Mouse (Mus musculus) kidney, embryonic 15.5 days (tissue): Measurements from ENCODE around the gene Auh. TPM values are rescaled to one million over a fixed set of nuclear protein-coding genes. Genes with fewer than 3 reads are reported as not detected.

Experiments
- ATAC-seq: fragments of 200-750 bp; cut with Nextera tagmentation; replicated peaks from 2 replicates; pipeline ENCODE4 v1.8.0; 2017; ENCODE audit warnings: moderate TSS enrichment; ENCODE audit not compliant: low FRiP score
- H3K27ac ChIP-seq: fragments of 300-500 bp; sonication (generic); 2 replicates; pipeline ENCODE4 v1.5.1; 2015; ENCODE audit warnings: mild to moderate bottlenecking, inconsistent platforms
- H3K27me3 ChIP-seq: fragments of 300-500 bp; sonication (generic); 2 replicates; pipeline ENCODE4 v1.6.1; 2015; ENCODE audit warnings: inconsistent platforms
- H3K36me3 ChIP-seq: fragments of 300-500 bp; sonication (generic); 2 replicates; pipeline ENCODE4 v1.6.1; 2015; ENCODE audit warnings: inconsistent platforms
- H3K4me1 ChIP-seq: fragments of 300-500 bp; sonication (generic); 2 replicates; pipeline ENCODE4 v1.6.1; 2015; ENCODE audit warnings: inconsistent platforms
- H3K4me2 ChIP-seq: fragments of 300-500 bp; sonication (generic); 2 replicates; pipeline ENCODE4 v1.6.1; 2015; ENCODE audit warnings: moderate library complexity, mild to moderate bottlenecking, inconsistent platforms
- H3K4me3 ChIP-seq: fragments of 300-500 bp; sonication (generic); replicated peaks from 2 replicates; pipeline ENCODE4 v1.5.1; 2015; ENCODE audit warnings: mild to moderate bottlenecking, inconsistent platforms
- H3K9ac ChIP-seq: fragments of 300-500 bp; sonication (generic); 2 replicates; pipeline ENCODE4 v1.6.1; 2015; ENCODE audit warnings: mild to moderate bottlenecking, inconsistent platforms
- H3K9me3 ChIP-seq: fragments of 300-500 bp; sonication (generic); replicated peaks from 2 replicates; pipeline ENCODE4 v1.6.1; 2016; ENCODE audit warnings: inconsistent platforms
- WGBS: fragments of 180-500 bp; shearing (Covaris S2); methylation state at CpG from one replicate; pipeline ENCODE4 v1.1.7; 2015; ENCODE audit warnings: mixed read lengths; 5-methylcytosine and 5-hydroxymethylcytosine counted together
- polyA plus RNA-seq: library from polyadenylated mRNA; unstranded; fragments of >200 nt; fragmentation: Nextera tagmentation; extraction: Ambion mirVana; gene quantifications from 2 replicates; pipeline ENCODE4 v1.2.1, GENCODE M21; 2015

Auh gene
- polyA plus RNA-seq, 1 experiment from 2014 or later, result 57.0 TPM

DNA sequence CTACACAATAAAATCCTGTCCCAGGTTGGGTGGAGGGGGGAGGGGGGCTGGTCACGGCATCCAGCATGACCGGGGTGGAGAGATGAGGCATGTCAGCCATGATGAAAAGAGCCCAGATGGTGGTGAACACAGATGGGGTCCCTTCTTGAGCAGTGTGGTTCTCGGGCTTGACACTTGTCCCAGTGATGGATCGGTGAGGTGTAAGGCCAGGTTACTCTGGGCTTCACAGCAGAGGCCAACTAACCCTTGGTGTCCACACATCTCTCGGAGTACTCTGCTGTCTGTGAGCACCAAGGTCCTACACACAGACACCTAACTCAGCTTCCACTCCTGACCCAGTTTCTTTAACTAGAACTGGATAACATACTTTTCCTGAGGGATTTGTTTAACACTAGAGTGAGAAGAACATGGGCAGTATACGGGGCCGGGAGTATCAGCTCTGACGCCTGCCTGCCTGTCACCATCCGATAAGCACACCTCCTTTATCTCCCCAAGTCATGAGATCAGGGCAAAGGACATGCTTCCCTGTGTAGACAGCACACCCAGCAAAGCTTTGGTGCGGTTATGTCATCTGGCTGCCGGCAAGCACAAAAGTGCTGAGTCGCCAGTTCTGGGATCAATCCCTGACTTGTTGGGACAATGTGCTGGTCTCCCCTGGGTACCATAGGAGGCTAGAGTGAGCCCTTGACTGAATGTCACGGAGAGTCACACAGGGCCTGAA, 98.3 kb downstream of the Auh start:
- Histone ChIP-seq H3K36me3 (peaks cover 13% of the 10 kb centered on the region), H3K9ac (no peak overlapping the region), H3K4me3 (no peak overlapping the region), H3K27me3 (no peaks in the 10 kb centered on the region), H3K27ac (no peak overlapping the region), H3K4me1 (no peaks in the 10 kb centered on the region), H3K4me2 (no peak overlapping the region), H3K9me3 (no peaks in the 10 kb centered on the region)
- WGBS, result 87% methylated on average over 13 of the region's 13 CpGs
- peak; percentile 73; the same call in 1 of the 2 replicates for ATAC-seq

DNA sequence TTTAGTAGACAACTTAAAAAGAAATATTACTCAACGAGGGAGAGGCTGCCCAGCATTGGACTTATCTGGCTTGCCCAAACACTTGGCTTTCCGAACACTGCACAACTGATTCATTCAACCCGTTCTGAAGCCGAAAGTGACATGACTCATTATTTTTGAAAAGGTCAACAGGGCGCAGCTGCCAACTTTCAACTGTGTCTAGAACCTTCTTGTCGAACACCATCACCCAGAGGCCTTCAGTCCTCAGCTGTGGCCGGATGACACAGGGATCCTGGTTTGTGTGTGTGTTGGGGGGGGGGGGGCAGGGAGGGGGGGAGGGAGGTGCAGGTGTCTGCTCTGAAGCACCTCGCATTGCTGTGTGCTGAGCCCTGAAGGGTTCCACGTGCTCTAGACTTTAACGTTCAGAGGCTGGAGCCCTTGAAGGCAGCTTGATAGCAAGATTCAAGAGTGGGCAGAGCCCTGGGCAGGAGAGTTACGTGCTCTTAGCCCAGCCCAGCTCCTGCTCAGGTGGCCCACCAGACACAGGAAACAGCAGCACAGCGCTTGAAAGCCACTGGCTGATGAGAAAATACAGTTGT, 100.4 kb downstream of the Auh start:
- ATAC-seq, result no peak; the same call in 1 of the 2 replicates
- no peak overlapping the region for H3K4me2 ChIP-seq
- H3K36me3 ChIP-seq, result no peaks in the 10 kb centered on the region; the same call in 1 of the 2 replicates
- peaks cover 3% of the 10 kb centered on the region; the same call in 1 of the 2 replicates for H3K4me1 ChIP-seq
- WGBS, result 63% methylated on average over 12 of the region's 12 CpGs
- H3K9ac ChIP-seq, result no peak overlapping the region
- no peak overlapping the region for H3K4me3 ChIP-seq
- H3K9me3 ChIP-seq, result no peaks in the 10 kb centered on the region
- H3K27me3 ChIP-seq, result no peaks in the 10 kb centered on the region
- no peak overlapping the region for H3K27ac ChIP-seq

DNA sequence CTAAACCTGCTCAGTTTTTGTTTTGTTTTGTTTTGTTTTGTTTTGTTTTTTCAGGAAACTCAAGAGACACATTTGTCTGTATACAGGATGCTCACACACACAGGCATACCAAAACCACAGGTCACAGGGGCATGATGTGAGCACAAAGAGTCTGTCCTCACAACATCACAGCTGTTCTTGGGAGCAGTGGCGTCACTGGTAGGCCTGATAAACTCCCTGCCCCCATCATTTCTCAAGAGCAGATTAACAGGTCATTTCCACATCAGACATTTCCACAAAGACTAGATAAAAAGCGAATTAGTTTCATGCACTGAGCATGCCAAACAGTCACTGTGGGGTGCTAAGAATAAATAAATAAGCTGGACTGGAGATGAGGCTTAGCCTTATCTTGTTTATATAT, 101.3 kb downstream of the Auh start:
- Histone ChIP-seq H3K9ac (no peak overlapping the region), H3K9me3 (no peaks in the 10 kb centered on the region), H3K4me1 (peaks cover 6% of the 10 kb centered on the region), H3K27ac (no peak overlapping the region), H3K36me3 (no peaks in the 10 kb centered on the region; the same call in 1 of the 2 replicates), H3K27me3 (no peaks in the 10 kb centered on the region), H3K4me3 (no peak overlapping the region), H3K4me2 (no peak overlapping the region)
- 73% methylated on average over 2 of the region's 2 CpGs for WGBS
- ATAC-seq, result no peak

DNA sequence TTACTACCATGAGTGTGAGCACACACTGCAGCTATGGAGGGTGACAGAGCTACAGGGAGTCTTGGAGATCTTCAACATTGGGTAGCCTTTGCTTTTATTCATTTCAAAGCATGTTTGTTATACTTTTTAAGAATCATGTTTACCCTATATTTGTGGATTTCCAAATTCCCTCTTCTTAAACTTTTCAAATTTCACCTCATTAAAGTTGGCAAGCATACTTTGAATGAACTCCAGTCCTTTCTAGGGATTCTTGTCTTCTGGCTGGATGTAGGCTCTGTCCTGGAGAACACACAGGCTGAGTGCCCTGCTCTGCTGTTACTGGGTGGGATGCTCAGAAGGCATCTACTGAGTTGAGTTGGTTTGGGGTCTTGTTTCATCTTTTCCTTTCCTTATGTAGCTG, 102.8 kb downstream of the Auh start:
- Histone ChIP-seq H3K4me1 (peaks cover 22% of the 10 kb centered on the region), H3K4me3 (no peak overlapping the region), H3K27me3 (no peaks in the 10 kb centered on the region), H3K27ac (no peak overlapping the region), H3K4me2 (no peak overlapping the region), H3K36me3 (no peaks in the 10 kb centered on the region), H3K9ac (no peak overlapping the region), H3K9me3 (no peaks in the 10 kb centered on the region)
- ATAC-seq, result no peak

DNA sequence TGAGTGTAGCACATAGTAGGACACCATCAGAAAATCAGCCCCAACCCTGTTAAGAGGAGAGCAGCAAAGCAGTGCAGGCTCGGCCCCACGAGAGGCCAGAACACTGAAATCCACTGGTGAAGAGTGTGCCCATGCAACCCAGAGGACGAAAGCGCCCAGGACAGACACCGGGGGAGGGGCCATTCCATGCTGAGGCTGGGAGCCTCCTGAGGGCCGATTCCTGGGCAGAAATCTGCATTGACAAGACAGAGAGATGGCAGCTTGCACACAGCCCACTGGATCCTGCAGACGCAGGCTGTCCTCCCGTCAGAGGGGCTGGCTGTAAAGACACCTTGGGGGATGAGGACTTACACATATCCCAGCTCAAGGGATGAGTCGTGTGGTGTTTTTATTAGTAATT, 104.7 kb downstream of the Auh start:
- H3K4me1 ChIP-seq, result peaks cover 41% of the 10 kb centered on the region
- no peak overlapping the region for H3K27ac ChIP-seq
- ATAC-seq, result no peak
- no peaks in the 10 kb centered on the region for H3K9me3 ChIP-seq
- H3K36me3 ChIP-seq, result no peaks in the 10 kb centered on the region
- WGBS, result 57% methylated on average over 9 of the region's 9 CpGs
- H3K4me2 ChIP-seq, result no peak overlapping the region
- H3K9ac ChIP-seq, result no peak overlapping the region
- H3K4me3 ChIP-seq, result no peak overlapping the region
- H3K27me3 ChIP-seq, result no peaks in the 10 kb centered on the region

DNA sequence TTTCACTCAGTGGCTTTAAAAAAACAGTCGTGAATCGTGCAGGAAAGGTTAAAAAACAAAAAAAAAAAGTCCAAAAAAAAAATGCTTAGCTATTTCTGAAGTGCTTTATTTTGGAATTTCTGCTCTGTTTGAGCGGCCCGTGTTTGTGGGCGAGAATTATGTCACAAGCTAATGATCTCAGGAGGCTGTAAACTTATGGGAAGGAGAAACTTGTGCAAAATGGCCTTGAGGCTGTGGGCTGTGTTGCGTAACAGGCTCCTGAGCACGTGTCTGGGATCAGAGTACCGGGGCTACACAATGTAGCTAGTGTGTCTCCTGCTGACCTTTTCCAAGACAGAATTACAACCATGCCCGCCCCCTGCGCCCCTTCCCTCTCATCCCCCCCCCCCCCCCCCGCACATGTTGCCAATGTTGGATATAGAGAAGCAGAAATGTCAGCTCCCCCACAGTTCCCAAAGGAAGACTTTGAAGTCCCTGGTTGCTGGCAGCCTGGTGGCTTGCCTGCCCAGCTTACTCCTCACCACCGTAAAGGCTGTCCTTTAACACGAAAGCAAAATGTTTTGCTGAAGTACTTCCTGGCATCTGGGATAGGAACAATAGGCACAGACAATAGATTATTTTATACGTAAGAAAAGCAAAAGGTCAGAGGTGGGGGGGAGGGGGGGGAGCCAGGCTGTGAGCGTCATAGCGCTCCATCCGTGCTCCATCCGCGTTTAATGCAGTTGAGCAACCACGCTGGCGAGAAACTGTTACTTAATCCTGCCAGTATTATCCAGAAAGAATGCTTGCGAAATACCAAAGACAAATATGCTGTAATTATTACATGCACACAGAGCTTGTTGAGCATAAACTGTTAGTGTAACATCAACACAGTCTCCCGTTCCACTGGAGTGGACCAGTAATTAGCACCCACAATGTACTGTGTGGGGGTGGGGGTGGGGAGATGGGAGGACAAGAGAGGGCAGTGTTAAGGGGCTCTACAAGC, 107.0 kb downstream of the Auh start:
- peaks cover 64% of the 10 kb centered on the region for H3K4me1 ChIP-seq
- WGBS, result 7% methylated on average over 22 of the region's 23 CpGs
- peak; percentile 79 for ATAC-seq

DNA sequence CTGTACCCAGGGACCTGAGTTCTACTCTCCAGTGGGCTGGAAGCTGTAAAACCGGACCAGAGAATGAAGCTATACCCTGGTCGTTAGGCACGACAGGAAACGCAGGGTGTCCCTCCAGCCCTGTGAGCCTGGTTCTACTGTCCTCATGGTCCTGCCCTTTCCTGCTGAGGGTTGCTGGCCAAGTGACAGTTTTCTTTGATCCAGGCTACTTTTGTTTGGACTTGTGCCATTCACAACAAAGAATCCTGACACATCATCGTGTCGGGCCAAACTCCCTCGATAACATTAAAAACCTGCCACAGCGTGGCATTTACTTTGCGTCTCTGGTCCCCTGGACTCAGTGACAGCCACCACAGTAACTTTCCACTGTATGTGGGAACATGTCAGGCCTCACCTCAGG, 107.9 kb downstream of the Auh start:
- peak overlapping the region; percentile 80 for H3K27ac ChIP-seq
- WGBS, result 10% methylated on average over 9 of the region's 9 CpGs
- no peak overlapping the region for H3K4me3 ChIP-seq
- no peak for ATAC-seq
- H3K9ac ChIP-seq, result no peak overlapping the region
- H3K36me3 ChIP-seq, result no peaks in the 10 kb centered on the region
- H3K4me1 ChIP-seq, result peaks cover 73% of the 10 kb centered on the region
- H3K27me3 ChIP-seq, result no peaks in the 10 kb centered on the region
- no peak overlapping the region for H3K4me2 ChIP-seq
- no peaks in the 10 kb centered on the region for H3K9me3 ChIP-seq

More for the DNA sequence above, 107.0 kb downstream of the Auh start:
- peak overlapping the region; percentile 80 for H3K27ac ChIP-seq
- no peak overlapping the region for H3K4me3 ChIP-seq
- peak overlapping the region; percentile 44 for H3K4me2 ChIP-seq
- no peaks in the 10 kb centered on the region for H3K36me3 ChIP-seq
- H3K9me3 ChIP-seq, result no peaks in the 10 kb centered on the region
- H3K27me3 ChIP-seq, result no peaks in the 10 kb centered on the region
- 0 out of 2 replicates have a peak overlapping the region, but pooled peaks have one; percentile 3 for H3K9ac ChIP-seq

DNA sequence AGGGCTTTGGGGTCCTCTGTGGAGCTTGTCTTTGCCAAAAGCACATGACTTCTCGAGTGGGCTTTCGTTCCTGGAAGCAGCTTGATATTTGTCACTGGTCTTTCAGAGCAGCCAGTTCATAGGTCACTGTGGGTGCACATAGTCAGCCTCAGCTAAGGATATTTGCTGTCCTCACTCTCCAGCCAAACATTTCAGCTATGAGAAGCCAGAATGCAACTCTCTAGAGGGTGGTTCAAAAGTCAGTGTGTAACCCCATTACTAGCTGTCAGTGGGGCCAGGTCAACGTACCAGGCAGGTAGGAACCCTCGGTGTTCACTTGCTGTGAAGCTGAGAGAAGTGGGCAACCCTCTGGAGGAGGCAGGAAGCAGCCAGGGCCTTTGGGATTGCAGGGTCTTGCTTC, 109.6 kb downstream of the Auh start:
- ATAC-seq, result no peak
- Histone ChIP-seq H3K4me3 (no peak overlapping the region), H3K9ac (no peak overlapping the region), H3K27ac (peak overlapping the region; percentile 14; the same call in 1 of the 2 replicates), H3K9me3 (no peaks in the 10 kb centered on the region), H3K4me2 (no peak overlapping the region), H3K27me3 (no peaks in the 10 kb centered on the region), H3K36me3 (no peaks in the 10 kb centered on the region), H3K4me1 (peaks cover 74% of the 10 kb centered on the region)
- WGBS, result 64% methylated on average over 4 of the region's 4 CpGs

DNA sequence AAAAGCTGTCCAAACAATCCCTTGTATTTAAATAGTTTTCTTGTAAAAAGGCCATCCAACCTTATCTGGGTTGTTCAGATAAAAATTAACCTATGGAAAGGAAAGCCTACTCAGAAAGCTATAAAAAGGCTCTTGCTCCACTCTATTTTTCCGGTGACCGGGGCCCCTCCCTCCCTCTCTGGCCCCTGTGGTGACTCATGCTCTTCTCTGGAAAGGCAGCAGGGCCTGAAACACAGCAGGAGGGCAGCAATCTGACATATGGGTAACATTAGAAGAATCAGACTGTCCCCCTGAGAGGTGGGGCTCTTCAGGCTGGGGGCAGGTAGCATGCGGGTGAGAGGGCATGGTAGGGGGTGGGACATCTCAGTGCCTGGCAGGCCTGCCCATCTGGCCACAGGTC, 110.7 kb downstream of the Auh start:
- no peaks in the 10 kb centered on the region for H3K27me3 ChIP-seq
- no peak overlapping the region for H3K4me3 ChIP-seq
- no peaks in the 10 kb centered on the region for H3K36me3 ChIP-seq
- H3K9me3 ChIP-seq, result no peaks in the 10 kb centered on the region
- H3K4me1 ChIP-seq, result peaks cover 72% of the 10 kb centered on the region
- no peak overlapping the region for H3K9ac ChIP-seq
- 11% methylated on average over 3 of the region's 3 CpGs for WGBS
- H3K4me2 ChIP-seq, result no peak overlapping the region
- ATAC-seq, result peak; percentile 49; the same call in 1 of the 2 replicates
- peak overlapping the region; percentile 86 for H3K27ac ChIP-seq

DNA sequence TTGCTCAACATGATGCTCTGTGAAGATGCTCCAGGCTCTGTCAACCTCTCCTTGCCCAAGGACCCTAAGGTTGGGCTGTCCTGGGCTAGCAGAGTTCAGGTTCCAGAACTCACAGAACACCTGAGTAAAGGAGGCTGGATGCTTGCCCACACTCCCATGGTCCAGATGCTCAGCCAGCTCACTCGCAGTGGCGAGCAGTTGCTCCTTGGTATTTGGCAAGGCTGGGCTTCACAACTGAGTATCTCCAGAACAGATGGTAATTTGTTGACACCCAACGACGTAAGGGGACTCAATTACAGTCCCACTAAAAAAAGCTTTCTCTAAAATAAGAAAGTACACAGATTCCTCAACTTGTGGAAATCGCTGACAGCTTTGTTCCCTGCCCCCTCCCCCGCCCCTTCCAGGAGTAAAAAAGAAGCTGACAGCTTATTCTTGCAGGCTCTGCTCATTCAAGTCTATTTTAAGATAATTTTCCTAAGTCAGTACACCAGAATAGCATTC, 111.4 kb downstream of the Auh start:
- ATAC-seq, result no peak
- WGBS, result 44% methylated on average over 6 of the region's 6 CpGs

DNA sequence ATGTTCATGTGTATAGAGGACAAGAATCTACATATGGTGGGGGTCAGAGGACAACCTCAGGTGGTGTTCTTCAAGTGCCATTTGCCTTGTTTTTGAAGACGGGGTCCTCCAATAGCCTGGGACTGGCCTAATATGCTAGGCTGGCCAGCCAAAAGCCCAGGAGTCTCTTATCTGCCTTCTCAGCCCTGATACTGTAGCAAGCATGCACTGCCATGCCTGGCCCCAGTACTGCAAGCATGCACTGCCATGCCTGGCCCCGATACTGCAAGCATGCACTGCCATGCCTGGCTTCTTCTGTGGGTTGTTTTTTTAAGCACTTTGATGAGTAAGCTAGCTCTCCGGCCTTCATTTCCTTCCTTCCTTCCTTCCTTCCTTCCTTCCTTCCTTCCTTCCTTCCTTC, 115.7 kb downstream of the Auh start:
- H3K36me3 ChIP-seq, result no peaks in the 10 kb centered on the region
- no peak overlapping the region for H3K4me3 ChIP-seq
- no peak overlapping the region for H3K9ac ChIP-seq
- peaks cover 42% of the 10 kb centered on the region for H3K4me1 ChIP-seq
- no peak overlapping the region for H3K4me2 ChIP-seq
- WGBS, result 56% methylated on average over 3 of the region's 3 CpGs
- no peak overlapping the region for H3K27ac ChIP-seq
- no peaks in the 10 kb centered on the region for H3K9me3 ChIP-seq
- no peak for ATAC-seq
- H3K27me3 ChIP-seq, result no peaks in the 10 kb centered on the region

More for the DNA sequence above, 111.4 kb downstream of the Auh start:
- no peak overlapping the region for H3K4me2 ChIP-seq
- H3K36me3 ChIP-seq, result no peaks in the 10 kb centered on the region
- no peaks in the 10 kb centered on the region for H3K27me3 ChIP-seq
- H3K27ac ChIP-seq, result peak overlapping the region; percentile 86
- peaks cover 74% of the 10 kb centered on the region for H3K4me1 ChIP-seq
- no peak overlapping the region for H3K4me3 ChIP-seq
- no peak overlapping the region for H3K9ac ChIP-seq
- H3K9me3 ChIP-seq, result no peaks in the 10 kb centered on the region
